Mouse (Mus musculus) activated CD4-positive, CD25-positive, alpha-beta regulatory T cell, adult 9 weeks (primary cell): Measurements from ENCODE around the gene Lbr. TPM values are rescaled to one million over a fixed set of nuclear protein-coding genes. Genes with fewer than 3 reads are reported as not detected.

Experiments
- polyA plus RNA-seq: library from polyadenylated mRNA; unstranded; fragments of 100-300 nt; shearing (Covaris generic); gene quantifications from one replicate; pipeline ENCODE4 v1.2.1, GENCODE M21; 2017

The Lbr gene
- 358 TPM for polyA plus RNA-seq

DNA sequence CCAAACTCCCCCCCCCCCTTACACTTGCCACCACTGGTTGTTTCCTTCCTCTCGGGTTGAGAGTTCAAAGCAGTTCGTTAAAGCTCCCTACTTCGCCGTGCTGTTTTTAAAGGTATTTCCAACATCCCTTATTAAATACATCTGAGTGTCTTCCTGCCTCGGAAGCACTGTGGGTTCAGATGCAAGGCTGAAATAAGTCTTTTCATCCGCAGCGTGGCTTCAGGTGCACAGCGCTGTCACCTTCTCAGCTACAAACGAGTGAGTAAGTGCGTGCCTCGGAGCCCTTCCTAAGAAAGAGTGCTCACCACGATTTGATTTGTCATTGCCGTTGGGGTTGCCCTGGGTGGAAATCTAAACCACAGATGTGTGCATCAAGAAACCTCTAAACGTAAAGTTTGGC is at the start of gene Lbr:
TSS of gene Lbr (minus strand) at position 266 of the 400 bp plus-strand sequence.

Other genes starting within 250 kb of the Lbr start
- gene Enah, start 176.9 kb upstream of the Lbr start, polyA plus RNA-seq: 0.37 TPM